Mouse (Mus musculus) retina, postnatal 1 day (tissue): ENCODE measurements around the gene AF366264.
"Not testable (repeated sequence)": the region's sequence is repeated elsewhere in the genome, so short reads cannot be mapped to it uniquely, and the experiment has no call there.

ENCODE experiments used
- DNase-seq: peaks from one replicate; pipeline ENCODE4 v3.0.0-alpha.2; 2012

Gene AF366264

GRCm38 (mm10) chr8:13838289-13838688 lies at the start of gene AF366264:
Gene AF366264, minus strand, starts transcription at chr8:13838389.
- not testable (repeated sequence) for DNase-seq

- DNase-seq, result not testable (repeated sequence)
Measured at GRCm38 (mm10) chr8:13843286-13843685, 5.1 kb upstream of the AF366264 start.

- DNase-seq, result no peak
Measured at GRCm38 (mm10) chr8:13828598-13829172, 9.5 kb downstream of the AF366264 start.

GRCm38 (mm10) chr8:13799566-13799965 lies 38.6 kb downstream of the AF366264 start:
- DNase-seq, result no peak

GRCm38 (mm10) chr8:13797676-13798075 lies 40.5 kb downstream of the AF366264 start:
- no peak for DNase-seq

GRCm38 (mm10) chr8:13793746-13794101 lies 44.5 kb downstream of the AF366264 start:
- no peak for DNase-seq

- no peak for DNase-seq
Measured at GRCm38 (mm10) chr8:13793097-13793745, 45.0 kb downstream of the AF366264 start.

- DNase-seq, result no peak
Measured at GRCm38 (mm10) chr8:13789606-13790005, 48.6 kb downstream of the AF366264 start.

- peak; percentile 98 for DNase-seq
Measured at GRCm38 (mm10) chr8:13785764-13786299, 52.4 kb downstream of the AF366264 start.

GRCm38 (mm10) chr8:13785250-13785763 lies 52.9 kb downstream of the AF366264 start, which contains the start of gene Upf3a:
Gene Upf3a, plus strand, starts transcription at chr8:13785615.
- peak; percentile 98 for DNase-seq
